Mouse (Mus musculus) erythroblast, embryonic 14.5 days (primary cell): ENCODE measurements around the gene Gp1ba.

ENCODE experiments used
- GATA1 ChIP-seq: IDR thresholded peaks from 2 replicates; pipeline ENCODE4 v1.6.1; 2012; ENCODE audit warnings: low read length, inconsistent platforms, mixed read lengths
- TAL1 ChIP-seq: IDR thresholded peaks from 3 replicates; pipeline ENCODE4 v1.6.1; 2012; ENCODE audit warnings: low read length, inconsistent platforms, mixed read lengths

DNA sequence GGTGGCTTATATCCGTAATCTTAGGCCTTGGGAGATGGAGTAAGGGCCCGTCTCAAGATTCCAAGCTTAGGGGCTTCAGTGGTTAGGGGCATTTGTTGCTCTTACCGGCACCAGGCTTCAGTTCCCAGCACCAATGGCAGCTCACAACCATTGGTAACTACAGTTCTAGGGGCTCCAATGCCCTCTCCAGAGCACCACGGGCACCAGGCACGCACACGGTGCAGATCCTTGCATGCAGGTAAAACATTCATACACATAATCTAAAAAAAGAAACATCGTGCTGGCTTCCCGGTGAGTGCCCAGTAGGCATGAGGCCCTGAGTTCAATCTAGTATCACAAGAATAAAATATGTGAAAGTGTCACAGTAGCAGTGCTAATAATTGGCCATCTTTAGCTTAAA, 24.2 kb downstream of the Gp1ba start:
- TF ChIP-seq GATA1 (no peak), TAL1 (no peak)
